Mouse (Mus musculus) C2C12 (cell line): ENCODE measurements around the gene Fxyd2. TPM values are rescaled to one million over a fixed set of nuclear protein-coding genes. Genes with fewer than 3 reads are reported as not detected.

Experiments used
- H3K27me3 ChIP-seq: one replicate; pipeline ENCODE4 v1.6.1; 2011; ENCODE audit not compliant: control insufficient read depth, insufficient read depth, insufficient read length
- H3K36me3 ChIP-seq: one replicate; pipeline ENCODE4 v1.6.1; 2011; ENCODE audit not compliant: control insufficient read depth, insufficient read depth
- H3K4me3 ChIP-seq: one replicate; pipeline ENCODE4 v1.5.1; 2011; ENCODE audit warnings: mild to moderate bottlenecking, control low read depth; ENCODE audit not compliant: poor library complexity, insufficient read depth, severe bottlenecking
- H3K79me2 ChIP-seq: one replicate; pipeline ENCODE4 v1.6.1; 2011; ENCODE audit not compliant: control insufficient read depth, insufficient read depth
- H3K79me3 ChIP-seq: one replicate; pipeline ENCODE4 v1.6.1; 2011; ENCODE audit warnings: low read depth, control low read depth
- H3ac ChIP-seq: one replicate; pipeline ENCODE3; 2011; ENCODE audit warnings: low read depth; ENCODE audit not compliant: control insufficient read depth, insufficient read length
- CEBPB ChIP-seq: IDR thresholded peaks from one replicate; pipeline ENCODE4 v1.6.1; 2011; ENCODE audit warnings: low read depth, mild to moderate bottlenecking, control low read depth, moderate library complexity
- CTCF ChIP-seq: IDR thresholded peaks from one replicate; pipeline ENCODE4 v1.5.1; 2011; ENCODE audit not compliant: control insufficient read depth, insufficient read depth, insufficient read length
- FOSL1 ChIP-seq: IDR thresholded peaks from one replicate; pipeline ENCODE4 v1.8.0; 2011; ENCODE audit warnings: mild to moderate bottlenecking, low read length; ENCODE audit not compliant: poor library complexity, insufficient read depth, severe bottlenecking
- MAX ChIP-seq: IDR thresholded peaks from one replicate; pipeline ENCODE4 v1.6.1; 2011; ENCODE audit warnings: mild to moderate bottlenecking, control low read depth
- MYOD1 ChIP-seq: IDR thresholded peaks from one replicate; pipeline ENCODE4 v1.6.1; 2011; ENCODE audit warnings: low read depth; ENCODE audit not compliant: control insufficient read depth, insufficient read length
- MYOG ChIP-seq: IDR thresholded peaks from one replicate; pipeline ENCODE4 v1.6.1; 2011; ENCODE audit not compliant: control insufficient read depth, insufficient read length; ENCODE audit errors: extremely low read depth
- USF1 ChIP-seq: IDR thresholded peaks from one replicate; pipeline ENCODE4 v1.6.1; 2011; ENCODE audit warnings: low read depth, mild to moderate bottlenecking, control low read depth, moderate library complexity
- polyA plus RNA-seq: library from polyadenylated mRNA; unstranded; fragments of >200 nt; fragmentation: generic; extraction: Trizol; gene quantifications from one replicate; pipeline ENCODE4 v1.2.1, GENCODE M21; 2012; ENCODE audit warnings: missing spikeins

The Fxyd2 gene
- polyA plus RNA-seq, 1 experiment, result not detected

DNA sequence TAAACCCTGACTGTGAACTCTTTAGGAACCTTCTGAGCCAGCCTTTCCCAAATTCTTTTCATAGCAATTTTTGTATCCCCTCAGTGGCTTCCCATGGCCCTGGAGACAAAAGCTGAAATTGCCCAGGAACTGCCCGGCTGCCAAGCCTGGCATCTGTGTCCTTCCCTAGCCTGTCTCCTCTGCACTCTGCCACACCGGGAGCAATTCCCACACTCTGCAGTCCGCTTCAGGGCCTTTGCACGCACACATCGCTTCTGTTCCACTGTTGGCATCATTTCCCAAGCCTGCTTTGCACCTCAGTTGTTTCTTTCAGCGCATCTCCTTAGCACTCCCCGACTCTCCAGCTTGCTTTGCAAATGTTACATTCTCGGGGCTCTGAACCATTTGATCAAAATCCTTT lies 31.8 kb upstream of the Fxyd2 start:
- TF ChIP-seq MAX (no peak), CTCF (no peak), CEBPB (no peak), USF1 (no peak), FOSL1 (no peak), MYOG (no peak), MYOD1 (no peak)
- peaks cover 38% of the 10 kb centered on the region for H3K27me3 ChIP-seq
- no peaks in the 10 kb centered on the region for H3K79me3 ChIP-seq
- no peaks in the 10 kb centered on the region for H3K79me2 ChIP-seq
- H3K36me3 ChIP-seq, result no peaks in the 10 kb centered on the region
- H3K4me3 ChIP-seq, result no peak overlapping the region
- no peak overlapping the region for H3ac ChIP-seq

DNA sequence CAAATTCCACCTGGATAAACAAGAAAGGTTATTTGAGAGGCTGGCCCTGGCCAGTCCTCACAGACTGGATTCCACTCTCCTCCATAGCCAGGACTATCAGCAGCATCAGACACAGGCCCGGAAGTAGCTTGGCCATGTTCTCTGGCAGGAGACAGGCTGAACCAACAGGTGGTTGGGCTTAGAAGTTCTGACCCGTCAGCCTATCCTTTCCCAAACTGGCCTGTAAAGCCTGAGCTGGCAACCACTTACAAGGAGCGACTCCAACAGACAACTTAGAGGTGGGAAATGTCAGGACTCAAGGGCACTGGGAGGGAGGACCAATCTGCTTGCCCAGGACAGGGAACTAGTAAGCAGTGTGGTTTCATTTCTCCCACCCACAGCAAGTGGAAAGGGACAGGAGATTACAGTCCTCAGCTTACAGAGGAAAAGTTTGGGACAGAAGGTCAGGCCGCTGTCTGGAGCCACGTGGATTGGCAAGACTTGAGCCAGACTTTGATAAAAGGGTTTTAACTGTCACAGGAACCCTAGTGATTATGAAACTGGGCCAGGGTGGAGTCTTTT lies 31.0 kb upstream of the Fxyd2 start:
- no peak overlapping the region for H3K4me3 ChIP-seq
- no peak for TF ChIP-seq USF1
- no peak for TF ChIP-seq FOSL1
- TF ChIP-seq MAX, result no peak
- TF ChIP-seq CTCF, result no peak
- no peak for TF ChIP-seq CEBPB
- TF ChIP-seq MYOG, result no peak
- no peak for TF ChIP-seq MYOD1
- H3K79me2 ChIP-seq, result no peaks in the 10 kb centered on the region
- H3K27me3 ChIP-seq, result peaks cover 38% of the 10 kb centered on the region
- H3K79me3 ChIP-seq, result no peaks in the 10 kb centered on the region
- H3ac ChIP-seq, result no peak overlapping the region
- H3K36me3 ChIP-seq, result no peaks in the 10 kb centered on the region

DNA sequence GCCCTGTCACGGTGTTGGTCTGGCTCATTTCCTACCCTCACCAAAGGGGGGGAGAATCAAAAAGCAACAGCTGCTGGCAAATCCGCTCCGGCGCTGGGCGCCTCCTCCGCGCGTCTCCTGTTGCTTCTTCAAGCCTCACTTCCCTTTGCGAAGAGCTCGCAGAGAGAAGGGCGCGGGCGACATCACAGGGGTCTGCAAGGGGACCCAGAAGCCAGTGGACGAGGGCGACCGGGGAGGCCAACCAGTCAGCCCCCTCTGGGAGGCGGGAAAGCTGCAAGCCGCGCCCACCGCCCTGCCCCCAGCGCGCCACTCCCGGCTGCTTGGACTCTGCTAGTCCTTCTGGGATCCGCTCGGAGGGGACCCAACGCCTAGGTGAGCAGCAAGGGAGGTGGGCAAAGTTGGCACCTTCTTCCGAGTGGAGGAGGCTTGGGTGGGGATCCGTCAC lies 29.3 kb upstream of the Fxyd2 start, which contains the start of gene Fxyd6:
TSS of gene Fxyd6 (plus strand) at position 69 of the 445 bp plus-strand sequence.
- Histone ChIP-seq H3K79me3 (no peaks in the 10 kb centered on the region), H3K27me3 (peaks cover 38% of the 10 kb centered on the region)
- no peak for TF ChIP-seq USF1
- TF ChIP-seq CTCF, result no peak

DNA sequence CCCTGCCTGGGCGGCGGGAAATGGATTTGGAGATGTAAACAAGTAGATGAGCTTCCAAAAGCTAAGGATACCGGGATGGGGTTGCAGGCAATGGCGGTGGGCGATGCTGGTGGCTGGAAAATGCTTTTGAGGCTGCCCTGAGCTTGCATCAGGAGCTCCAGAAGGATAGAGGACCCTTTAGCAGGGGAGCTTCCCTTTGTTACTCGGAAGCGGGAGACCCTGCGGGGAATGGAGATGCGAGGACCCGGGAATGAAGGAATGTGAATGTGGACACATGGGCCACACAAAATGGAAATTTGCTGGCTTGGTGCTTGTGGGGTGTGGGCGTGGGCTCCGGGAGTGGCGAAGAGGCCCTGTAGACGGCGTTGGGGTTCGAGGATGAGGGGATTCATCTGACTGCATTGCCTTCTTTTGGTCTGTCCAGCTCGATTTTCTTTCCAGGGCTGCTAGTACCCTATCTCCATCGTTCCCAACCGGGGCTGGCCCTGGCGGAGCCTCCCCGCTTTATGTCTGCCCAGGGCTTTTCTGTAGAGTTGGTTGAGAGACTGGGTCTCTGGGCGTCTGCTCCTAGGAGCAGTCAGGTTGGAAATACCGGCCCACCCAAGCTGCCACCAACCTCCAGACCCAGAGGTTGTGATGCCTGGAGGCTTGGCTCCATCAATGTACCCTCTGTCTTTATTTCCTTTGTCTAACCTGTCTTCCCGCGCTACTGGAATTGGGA lies 28.7 kb upstream of the Fxyd2 start:
- Histone ChIP-seq H3ac (no peak overlapping the region), H3K27me3 (peaks cover 38% of the 10 kb centered on the region), H3K79me3 (no peaks in the 10 kb centered on the region), H3K4me3 (no peak overlapping the region), H3K36me3 (no peaks in the 10 kb centered on the region), H3K79me2 (no peaks in the 10 kb centered on the region)
- TF ChIP-seq MAX (no peak), USF1 (no peak), CTCF (no peak), FOSL1 (no peak), CEBPB (no peak), MYOG (no peak), MYOD1 (no peak)

More for the DNA sequence above, 29.3 kb upstream of the Fxyd2 start, which contains the start of gene Fxyd6:
- no peak within 1 kb of the TSS for H3K4me3 ChIP-seq
- no peaks in the 10 kb centered on the region for H3K36me3 ChIP-seq
- no peak within 1 kb of the TSS for H3ac ChIP-seq
- no peaks in the 10 kb centered on the region for H3K79me2 ChIP-seq

DNA sequence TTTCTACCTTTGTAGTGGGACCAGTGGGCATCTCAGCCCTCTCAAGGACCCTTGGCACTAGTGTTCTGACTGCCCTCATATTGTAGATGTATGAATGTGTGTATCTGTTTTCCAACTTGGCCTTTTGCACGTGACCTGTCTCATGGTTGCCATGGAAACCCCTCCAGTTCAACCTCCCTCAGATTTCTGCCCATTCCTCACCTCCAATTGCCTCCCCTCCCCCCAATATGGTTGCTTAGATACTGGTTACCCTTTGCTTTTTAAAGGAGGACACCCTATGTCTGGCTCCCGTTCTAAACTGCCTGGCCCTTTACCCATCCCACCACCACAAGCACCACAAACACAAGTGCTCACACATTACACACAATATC lies 28.1 kb upstream of the Fxyd2 start:
- H3K27me3 ChIP-seq, result peaks cover 38% of the 10 kb centered on the region
- TF ChIP-seq USF1, result no peak
- TF ChIP-seq FOSL1, result no peak
- TF ChIP-seq MYOD1, result no peak
- no peak for TF ChIP-seq CEBPB
- TF ChIP-seq MYOG, result no peak
- TF ChIP-seq MAX, result no peak
- TF ChIP-seq CTCF, result no peak
- no peaks in the 10 kb centered on the region for H3K79me3 ChIP-seq
- H3K36me3 ChIP-seq, result no peaks in the 10 kb centered on the region
- H3K4me3 ChIP-seq, result no peak overlapping the region
- H3K79me2 ChIP-seq, result no peaks in the 10 kb centered on the region
- no peak overlapping the region for H3ac ChIP-seq

DNA sequence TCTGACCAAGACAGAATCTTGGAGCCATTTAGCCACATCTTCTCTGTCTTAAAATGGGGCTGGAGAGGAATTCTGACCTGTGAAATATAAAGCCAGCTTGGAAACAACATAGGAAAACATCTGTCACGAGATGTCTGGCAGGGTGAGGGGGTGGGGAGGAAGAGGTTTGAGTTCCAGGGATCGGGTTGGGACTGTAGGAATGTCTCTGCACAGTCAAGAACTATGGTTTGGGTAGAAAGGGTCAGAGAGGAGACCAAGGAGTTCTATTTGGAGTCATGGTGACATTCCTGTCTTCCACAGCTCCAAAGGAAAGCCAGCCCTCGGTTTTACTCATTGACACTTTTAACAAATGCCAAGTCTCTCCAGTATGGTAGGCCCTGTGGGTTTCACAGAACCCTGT lies 25.6 kb upstream of the Fxyd2 start:
- no peak overlapping the region for H3K4me3 ChIP-seq

More for the DNA sequence above, 25.6 kb upstream of the Fxyd2 start:
- Histone ChIP-seq H3K27me3 (peaks cover 26% of the 10 kb centered on the region), H3K36me3 (no peaks in the 10 kb centered on the region), H3ac (no peak overlapping the region), H3K79me2 (no peaks in the 10 kb centered on the region), H3K79me3 (no peaks in the 10 kb centered on the region)
- no peak for TF ChIP-seq USF1
- no peak for TF ChIP-seq CTCF
- TF ChIP-seq CEBPB, result no peak
- no peak for TF ChIP-seq MYOD1
- no peak for TF ChIP-seq MAX
- TF ChIP-seq FOSL1, result no peak
- no peak for TF ChIP-seq MYOG
